Mouse (Mus musculus) heart, embryonic 14.5 days (tissue): ENCODE measurements at regions not wholly inside any gene's neighbourhood (a gene's known extent, or its start where the extent isn't known, plus 50 kb on each side); places are given as distances from the start of the nearest gene placed in this dataset. TPM values are rescaled to one million over a fixed set of nuclear protein-coding genes. Genes with fewer than 3 reads are reported as not detected.

ENCODE experiments used
- ATAC-seq: fragments of 200-750 bp; cut with Nextera tagmentation; 2 replicates; pipeline ENCODE4 v1.8.0; 2017; ENCODE audit warnings: low read depth, moderate TSS enrichment; ENCODE audit not compliant: insufficient number of reproducible peaks, insufficient read depth, low FRiP score
- H3K27ac ChIP-seq, 2 experiments: fragments of 200-500 bp in 1 of 2; fragments of 300-500 bp in 1 of 2; sonication (generic) in 1 of 2; replicated peaks in 1 of 2; 2 replicates each; pipeline ENCODE4 v1.5.1; 2012 to 2014; ENCODE audit warnings: low read depth in 2 of 2, low read length in 2 of 2, control low read depth in 1 of 2, mild to moderate bottlenecking in 1 of 2, mixed read lengths in 1 of 2; ENCODE audit not compliant: control insufficient read depth in 1 of 2, insufficient read depth in 1 of 2
- H3K27me3 ChIP-seq: fragments of 300-500 bp; sonication (generic); 2 replicates; pipeline ENCODE4 v1.6.1; 2014; ENCODE audit warnings: mild to moderate bottlenecking, low read length, control low read depth; ENCODE audit not compliant: control insufficient read depth, insufficient read depth
- H3K36me3 ChIP-seq: fragments of 300-500 bp; sonication (generic); 2 replicates; pipeline ENCODE4 v1.6.1; 2014; ENCODE audit warnings: mild to moderate bottlenecking, control low read depth, low read length, mixed read lengths; ENCODE audit not compliant: control insufficient read depth, insufficient read depth
- H3K4me1 ChIP-seq, 2 experiments: fragments of 200-500 bp in 1 of 2; fragments of 300-500 bp in 1 of 2; sonication (generic) in 1 of 2; 2 replicates each; pipeline ENCODE4 v1.6.1; 2012 to 2014; ENCODE audit warnings: low read length in 2 of 2, control low read depth in 1 of 2, mixed read lengths in 1 of 2; ENCODE audit not compliant: control insufficient read depth in 2 of 2, insufficient read depth in 2 of 2
- H3K4me2 ChIP-seq: fragments of 300-500 bp; sonication (generic); 2 replicates; pipeline ENCODE4 v1.6.1; 2014; ENCODE audit warnings: mild to moderate bottlenecking, low read length
- H3K4me3 ChIP-seq, 2 experiments: fragments of 200-500 bp in 1 of 2; fragments of 300-500 bp in 1 of 2; sonication (generic) in 1 of 2; 2 replicates each; pipeline ENCODE4 v1.5.1; 2012 to 2014; ENCODE audit warnings: low read length in 2 of 2, mild to moderate bottlenecking in 2 of 2, control low read depth in 1 of 2, low read depth in 1 of 2, moderate library complexity in 1 of 2; ENCODE audit not compliant: control insufficient read depth in 1 of 2, insufficient read depth in 1 of 2
- H3K9ac ChIP-seq: fragments of 300-500 bp; sonication (generic); 2 replicates; pipeline ENCODE4 v1.6.1; 2014; ENCODE audit warnings: mild to moderate bottlenecking, low read length
- H3K9me3 ChIP-seq: fragments of 300-500 bp; sonication (generic); 2 replicates; pipeline ENCODE4 v1.6.1; 2016; ENCODE audit warnings: low read length, control low read depth; ENCODE audit not compliant: control insufficient read depth
- WGBS: fragments of 180-500 bp; shearing (Covaris S2); extraction: QIAGEN DNeasy Blood & Tissue Kit; methylation state at CpG from one replicate; pipeline ENCODE4 v1.1.7; 2014; 5-methylcytosine and 5-hydroxymethylcytosine counted together
- microRNA-seq: library from miRNA; unstranded; fragments of <30 nt; microRNA quantifications from one replicate; pipeline ENCODE4, GENCODE M21; 2016

DNA sequence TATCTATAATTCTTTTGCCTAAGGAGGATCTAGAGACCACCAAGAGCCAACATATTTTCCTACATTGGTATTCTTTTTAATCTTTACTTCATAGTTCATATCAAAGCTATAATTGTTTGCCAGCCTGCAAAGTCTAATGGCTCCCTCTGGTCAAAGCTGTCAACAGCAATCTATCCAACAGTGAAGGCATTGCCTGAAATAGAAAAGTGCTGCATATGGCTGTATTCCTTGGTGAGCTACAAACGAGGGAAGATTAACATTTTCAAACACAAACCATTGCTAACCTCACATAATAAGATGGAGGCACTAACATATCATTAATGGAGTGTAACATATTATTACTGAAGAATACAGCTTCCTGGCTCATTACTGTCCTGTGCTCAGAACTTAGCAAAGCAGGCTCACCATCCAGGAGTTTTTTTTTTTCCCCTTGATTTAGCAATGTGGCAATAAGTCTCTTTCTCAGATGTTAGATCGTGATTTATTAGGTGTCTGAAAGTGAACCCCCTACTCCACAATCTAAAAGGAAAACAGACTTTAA lies 66.3 kb upstream of the Sema3a start:
- Histone ChIP-seq H3K36me3 (no peaks in the 10 kb centered on the region), H3K4me1 (no peaks in the 10 kb centered on the region), H3K4me3 (no peak overlapping the region), H3K9ac (no peak overlapping the region), H3K27me3 (no peaks in the 10 kb centered on the region), H3K4me2 (no peak overlapping the region), H3K9me3 (no peaks in the 10 kb centered on the region), H3K27ac (no peak overlapping the region)
- WGBS = 40% methylated on average over 2 of the region's 2 CpGs
- no peak for ATAC-seq

GRCm38 (mm10) chr5:13066942-13067341 lies 58.3 kb upstream of the Sema3a start:
- Histone ChIP-seq H3K9me3 (no peaks in the 10 kb centered on the region), H3K4me3 (no peak overlapping the region), H3K27ac (no peak overlapping the region), H3K36me3 (no peaks in the 10 kb centered on the region), H3K9ac (no peak overlapping the region), H3K4me2 (no peak overlapping the region), H3K4me1 (no peaks in the 10 kb centered on the region), H3K27me3 (no peaks in the 10 kb centered on the region)
- no peak for ATAC-seq
- WGBS = 31% methylated on average over 3 of the region's 3 CpGs

Small RNA genes in the stretch of these regions (microRNA-seq; reads per million reads assigned to microRNA genes)
- gene Gm23243 = not detected
